Comparison of ENCODE assay signal across 25 mouse cellular contexts in genomic region chr5:19247266-19247665, GRCm38 (mm10). TPM values are rescaled to one million over a fixed set of nuclear protein-coding genes. Genes with fewer than 3 reads are reported as not detected.
A peak's percentile ranks its signal among the peaks of the same experiment; 100 is the strongest.
DNase-seq lines count a peak whose midpoint lies in the region; ATAC-seq lines count a peak whose summit lies in the region.
"Had no signal": no experiment of that assay in that cellular context is flagged by ENCODE, and none has a peak within 500 bp of the region (broad histone marks: within the 10 kb centered on the region; RNA-seq: fewer than 3 reads in every experiment).

No protein-coding gene starts in this region.

- intact Hi-C loops in left cerebral cortex, postnatal 36 days (cut with DNase I), result no loop called here

- no peak for ATAC-seq in embryonic facial prominence, embryonic 11.5 days (replicated peaks; ENCODE audit: insufficient number of reproducible peaks, low FRiP score, low TSS enrichment, low read depth)
- ATAC-seq in embryonic facial prominence, embryonic 14.5 days (ENCODE audit: low read depth), result no peak
- ATAC-seq: activated CD4-positive, CD25-positive, alpha-beta regulatory T cell, adult 4 months; CD4-positive, CD25-positive, alpha-beta regulatory T cell, adult 4 months; forebrain, embryonic 13.5 days; forebrain, embryonic 15.5 days; forebrain, postnatal 0 days; Patski had no signal

- no peaks in the 10 kb centered on the region for H3K36me3 ChIP-seq in embryonic facial prominence, embryonic 11.5 days (replicated peaks; ENCODE audit: control insufficient read depth, insufficient read depth, low read depth, low read length)
- H3K36me3 ChIP-seq in embryonic facial prominence, embryonic 10.5 days (replicated peaks), result no peaks in the 10 kb centered on the region
- H3K36me3 ChIP-seq in embryonic facial prominence, embryonic 14.5 days (ENCODE audit: control insufficient read depth, insufficient read depth, low read length), result no peaks in the 10 kb centered on the region
- H3K36me3 ChIP-seq: embryonic facial prominence, embryonic 13.5 days; forebrain, embryonic 15.5 days; G1E had no signal

- no peak overlapping the region for H3K27ac ChIP-seq in embryonic facial prominence, embryonic 11.5 days (replicated peaks; ENCODE audit: low read depth, low read length)
- no peak overlapping the region for H3K27ac ChIP-seq in embryonic facial prominence, embryonic 10.5 days (replicated peaks)
- H3K27ac ChIP-seq in embryonic facial prominence, embryonic 14.5 days (replicated peaks; ENCODE audit: low read depth, low read length), result no peak overlapping the region
- H3K27ac ChIP-seq: embryonic facial prominence, embryonic 13.5 days; forebrain, embryonic 13.5 days; forebrain, embryonic 15.5 days had no signal

- DNase-seq in embryo, embryonic 10.5 days (ENCODE audit: low spot score), result peak; percentile 12
- no peak for DNase-seq in embryo, embryonic 10 days (ENCODE audit: low spot score)
- peak; percentile 75 for DNase-seq in embryonic facial prominence, embryonic 11.5 days (ENCODE audit: low spot score)
- no peak for DNase-seq in embryonic facial prominence, embryonic 10.5 days (ENCODE audit: low spot score)
- DNase-seq in embryonic facial prominence, embryonic 14.5 days (ENCODE audit: low spot score), result peak; percentile 50
- DNase-seq in left cerebral cortex, postnatal 36 days (ENCODE audit: low spot score in 2 of 2), result no peak
- DNase-seq: adrenal gland, adult 2 months; adrenal gland, postnatal 10 days; adrenal gland, postnatal 25 days; B cell, adult 2 months; cerebellum, adult 11 months; cerebellum, adult 18-20 months; cerebellum, adult 8-10 months; cerebellum, adult 9-11 months; cerebellum, postnatal 14 days; cerebellum, postnatal 36 days; forebrain, postnatal 0 days had no signal

- no peak overlapping the region for H3K9ac ChIP-seq in embryonic facial prominence, embryonic 11.5 days (replicated peaks; ENCODE audit: low read length)
- H3K9ac ChIP-seq in embryonic facial prominence, embryonic 14.5 days (ENCODE audit: low read depth, low read length), result no peak overlapping the region
- H3K9ac ChIP-seq: embryonic facial prominence, embryonic 13.5 days; forebrain, embryonic 13.5 days; forebrain, embryonic 15.5 days; forebrain, postnatal 0 days had no signal

- no peak overlapping the region for H3K4me2 ChIP-seq in embryonic facial prominence, embryonic 11.5 days (ENCODE audit: low read depth, low read length)
- H3K4me2 ChIP-seq in embryonic facial prominence, embryonic 14.5 days (ENCODE audit: low read depth, low read length), result no peak overlapping the region
- H3K4me2 ChIP-seq: embryonic facial prominence, embryonic 13.5 days; forebrain, embryonic 13.5 days; forebrain, embryonic 15.5 days had no signal

- no peaks in the 10 kb centered on the region for H3K4me1 ChIP-seq in embryonic facial prominence, embryonic 11.5 days (ENCODE audit: control insufficient read depth, insufficient read depth, low read length)
- H3K4me1 ChIP-seq in embryonic facial prominence, embryonic 10.5 days, result no peaks in the 10 kb centered on the region
- peaks cover 3% of the 10 kb centered on the region; the same call in 1 of the 2 replicates for H3K4me1 ChIP-seq in embryonic facial prominence, embryonic 14.5 days (ENCODE audit: control insufficient read depth, insufficient read depth, low read length)
- H3K4me1 ChIP-seq: forebrain, embryonic 13.5 days; forebrain, embryonic 15.5 days had no signal

- no peaks in the 10 kb centered on the region for H3K27me3 ChIP-seq in embryonic facial prominence, embryonic 11.5 days (ENCODE audit: control insufficient read depth, insufficient read depth, low read length)
- H3K27me3 ChIP-seq in embryonic facial prominence, embryonic 10.5 days (replicated peaks; ENCODE audit: low read depth, poor library complexity, severe bottlenecking), result no peaks in the 10 kb centered on the region
- no peaks in the 10 kb centered on the region for H3K27me3 ChIP-seq in embryonic facial prominence, embryonic 14.5 days (replicated peaks; ENCODE audit: control insufficient read depth, insufficient read depth, low read length)
- H3K27me3 ChIP-seq: CH12.LX; embryonic facial prominence, embryonic 13.5 days; forebrain, embryonic 13.5 days; forebrain, embryonic 15.5 days; Patski had no signal

- no peaks in the 10 kb centered on the region for H3K9me3 ChIP-seq in embryonic facial prominence, embryonic 11.5 days (replicated peaks; ENCODE audit: control insufficient read depth, low read length)
- H3K9me3 ChIP-seq in embryonic facial prominence, embryonic 10.5 days, result no peaks in the 10 kb centered on the region
- H3K9me3 ChIP-seq in embryonic facial prominence, embryonic 14.5 days (ENCODE audit: control insufficient read depth, low read length), result no peaks in the 10 kb centered on the region
- H3K9me3 ChIP-seq: embryonic facial prominence, embryonic 13.5 days; forebrain, embryonic 13.5 days; forebrain, embryonic 15.5 days; G1E had no signal

- no peak overlapping the region for H3K4me3 ChIP-seq in embryonic facial prominence, embryonic 11.5 days (ENCODE audit: low read depth, low read length)
- no peak overlapping the region for H3K4me3 ChIP-seq in embryonic facial prominence, embryonic 10.5 days
- H3K4me3 ChIP-seq in embryonic facial prominence, embryonic 14.5 days (ENCODE audit: low read depth, low read length), result no peak overlapping the region
- H3K4me3 ChIP-seq: embryonic facial prominence, embryonic 13.5 days; forebrain, embryonic 13.5 days; forebrain, embryonic 15.5 days had no signal

- WGBS in embryonic facial prominence, embryonic 11.5 days, result 33% methylated on average over 3 of the region's 3 CpGs
- WGBS in embryonic facial prominence, embryonic 10.5 days, result 42% methylated on average over 3 of the region's 3 CpGs
- WGBS in embryonic facial prominence, embryonic 14.5 days, result 30% methylated on average over 3 of the region's 3 CpGs

RNA-seq across cellular contexts. Expression of gene Magi2, which starts 20.4 kb away (rescaled TPM):
- 3.0 and 4.1 TPM in 2 replicates for polyA plus RNA-seq in embryonic facial prominence, embryonic 11.5 days (2014; fragmentation: Nextera tagmentation; extraction: Ambion mirVana)
- polyA plus RNA-seq in embryonic facial prominence, embryonic 10.5 days (2016; fragmentation: Nextera tagmentation; extraction: Ambion mirVana), result 4.8 and 6.5 TPM in 2 replicates
- 3.8 and 5.0 TPM in 2 replicates for polyA plus RNA-seq in embryonic facial prominence, embryonic 14.5 days (2014; fragmentation: Nextera tagmentation; extraction: Ambion mirVana)
- 100 to 1,000 TPM; 121 to 141 TPM for total RNA-seq in left cerebral cortex, postnatal 36 days (2021)

Comparison
In these comparisons a context has a peak if more than half of its experiments do, and no peak if none do; other contexts are left out.
1. DNase-seq: peak in embryo, embryonic 10.5 days (single experiment), embryonic facial prominence, embryonic 11.5 days (single experiment) and embryonic facial prominence, embryonic 14.5 days (single experiment); none in embryo, embryonic 10 days (single experiment), embryonic facial prominence, embryonic 10.5 days (single experiment) and left cerebral cortex, postnatal 36 days (0 of 2).